18 mouse cellular contexts compared by ENCODE assay signal in genomic region chr16:35923546-35924198, GRCm38 (mm10).
"Had no signal": no experiment of that assay in that cellular context is flagged by ENCODE, and none has a peak within 500 bp of the region (broad histone marks: within the 10 kb centered on the region; RNA-seq: fewer than 3 reads in every experiment).

No protein-coding gene starts in this region.

- H3K9me3 ChIP-seq: liver, embryonic 15.5 days; lung, embryonic 15.5 days; megakaryocyte, embryonic 14.5 days; midbrain, embryonic 13.5 days; midbrain, embryonic 15.5 days; neural tube, embryonic 12.5 days; stomach, embryonic 15.5 days had no signal

- ATAC-seq: lung, postnatal 0 days; midbrain, embryonic 13.5 days; midbrain, embryonic 15.5 days had no signal

- H3K36me3 ChIP-seq: lung, embryonic 15.5 days; midbrain, embryonic 13.5 days; midbrain, embryonic 15.5 days; neural tube, embryonic 12.5 days; stomach, embryonic 15.5 days had no signal

- H3K27me3 ChIP-seq: liver, embryonic 15.5 days; lung, embryonic 15.5 days; megakaryocyte, embryonic 14.5 days; midbrain, embryonic 13.5 days; midbrain, embryonic 15.5 days; neural tube, embryonic 12.5 days; stomach, embryonic 15.5 days had no signal

- H3K4me3 ChIP-seq: liver, embryonic 15.5 days; lung, embryonic 15.5 days; megakaryocyte, embryonic 14.5 days; midbrain, embryonic 13.5 days; midbrain, embryonic 15.5 days; neural tube, embryonic 12.5 days; stomach, embryonic 15.5 days had no signal

- H3K27ac ChIP-seq: liver, embryonic 15.5 days; lung, embryonic 15.5 days; macrophage; midbrain, embryonic 13.5 days; midbrain, embryonic 15.5 days; neural tube, embryonic 12.5 days; stomach, embryonic 15.5 days; stomach, postnatal 0 days had no signal

- H3K4me2 ChIP-seq: liver, embryonic 15.5 days; lung, embryonic 15.5 days; midbrain, embryonic 11.5 days; midbrain, embryonic 13.5 days; midbrain, embryonic 15.5 days; neural tube, embryonic 12.5 days; stomach, embryonic 15.5 days had no signal

- H3K9ac ChIP-seq: liver, embryonic 15.5 days; lung, embryonic 15.5 days; midbrain, embryonic 13.5 days; midbrain, embryonic 15.5 days; neural tube, embryonic 12.5 days; stomach, embryonic 15.5 days had no signal

- H3K4me1 ChIP-seq: liver, embryonic 15.5 days; lung, embryonic 15.5 days; midbrain, embryonic 13.5 days; midbrain, embryonic 15.5 days; neural tube, embryonic 12.5 days; stomach, embryonic 15.5 days had no signal

- DNase-seq: lung, adult 2 months; lung, postnatal 14 days; lung, postnatal 36 days; right cerebral cortex, postnatal 14 days; thymus, adult 2 months; thymus, postnatal 25 days; thymus, postnatal 4 days had no signal
